8 mouse cellular contexts compared by ENCODE assay signal in genomic region chr2:132607141-132608093, GRCm38 (mm10). TPM values are rescaled to one million over a fixed set of nuclear protein-coding genes. Genes with fewer than 3 reads are reported as not detected.
DNase-seq lines count a peak whose midpoint lies in the region; ATAC-seq lines count a peak whose summit lies in the region.

No protein-coding gene starts in this region.

- no peaks in the 10 kb centered on the region for H3K36me3 ChIP-seq in midbrain, embryonic 11.5 days (ENCODE audit: control insufficient read depth, insufficient read depth, low read length)
- no peaks in the 10 kb centered on the region for H3K36me3 ChIP-seq in midbrain, embryonic 10.5 days
- no peaks in the 10 kb centered on the region for H3K36me3 ChIP-seq in heart, embryonic 16.5 days (ENCODE audit: control insufficient read depth, insufficient read depth)

- H3K4me1 ChIP-seq in midbrain, embryonic 11.5 days (ENCODE audit: control insufficient read depth, insufficient read depth, low read length) = no peaks in the 10 kb centered on the region
- H3K4me1 ChIP-seq in midbrain, embryonic 10.5 days = 0 out of 2 replicates have a peak, but pooled peaks cover 3% of the 10 kb centered on the region
- peaks cover 12% of the 10 kb centered on the region for H3K4me1 ChIP-seq in heart, embryonic 16.5 days (ENCODE audit: control insufficient read depth, insufficient read depth, low read length)

- no peak overlapping the region for H3K4me3 ChIP-seq in midbrain, embryonic 11.5 days (ENCODE audit: low read depth, low read length)
- no peak overlapping the region for H3K4me3 ChIP-seq in midbrain, embryonic 10.5 days
- no peak overlapping the region for H3K4me3 ChIP-seq in heart, embryonic 16.5 days (ENCODE audit: low read length)

- no peak overlapping the region for H3K27ac ChIP-seq in midbrain, embryonic 11.5 days (ENCODE audit: low read depth, low read length)
- H3K27ac ChIP-seq in midbrain, embryonic 10.5 days (replicated peaks) = no peak overlapping the region
- peak overlapping the region; percentile 53 for H3K27ac ChIP-seq in heart, embryonic 16.5 days (ENCODE audit: low read length)

- intact Hi-C loops in left cerebral cortex, postnatal 36 days (cut with DNase I) = loop anchor here (1.0 to 2.0 kb wide), 2 partner anchors 30 to 79 kb away; partner anchors contain the start of gene Shld1

- no peak for ATAC-seq in midbrain, embryonic 11.5 days (ENCODE audit: low FRiP score)
- ATAC-seq in heart, embryonic 16.5 days (replicated peaks; ENCODE audit: extremely low read depth, insufficient read depth, low FRiP score) = peak; percentile 61

- H3K9me3 ChIP-seq in midbrain, embryonic 11.5 days (ENCODE audit: control insufficient read depth, low read length) = no peaks in the 10 kb centered on the region
- H3K9me3 ChIP-seq in midbrain, embryonic 10.5 days (replicated peaks) = no peaks in the 10 kb centered on the region; the same call in 1 of the 2 replicates
- 0 out of 2 replicates have a peak, but pooled peaks cover 2% of the 10 kb centered on the region for H3K9me3 ChIP-seq in heart, embryonic 16.5 days (replicated peaks; ENCODE audit: control insufficient read depth, low read length)

- no peak overlapping the region for H3K4me2 ChIP-seq in midbrain, embryonic 11.5 days
- peak overlapping the region; percentile 34; the same call in 1 of the 2 replicates for H3K4me2 ChIP-seq in heart, embryonic 16.5 days (ENCODE audit: low read depth, low read length)

- WGBS in midbrain, embryonic 11.5 days = 52% methylated on average over 10 of the region's 10 CpGs
- 61% methylated on average over 10 of the region's 10 CpGs for WGBS in midbrain, embryonic 10.5 days
- WGBS in heart, embryonic 16.5 days = 31% methylated on average over 10 of the region's 10 CpGs

- no peak overlapping the region for H3K9ac ChIP-seq in midbrain, embryonic 11.5 days (ENCODE audit: low read length)
- H3K9ac ChIP-seq in heart, embryonic 16.5 days (ENCODE audit: low read length) = peak overlapping the region; percentile 43

- DNase-seq in midbrain, embryonic 11.5 days (ENCODE audit: low spot score, missing footprints) = peak; percentile 83
- DNase-seq in midbrain, embryonic 10.5 days (ENCODE audit: low spot score) = no peak
- peak; percentile 26 for DNase-seq in embryo, embryonic 10.5 days (ENCODE audit: low spot score)
- peak; percentile 68 to 73 for DNase-seq in left cerebral cortex, postnatal 36 days (ENCODE audit: low spot score in 2 of 2)
- DNase-seq in right cerebral cortex, adult 2 months (ENCODE audit: low spot score in 2 of 2) = peak; percentile 66 to 75
- DNase-seq in ovary, postnatal 10 days (ENCODE audit: low spot score) = no peak
- DNase-seq in ovary, adult 18-20 months (ENCODE audit: low spot score) = no peak

- no peaks in the 10 kb centered on the region for H3K27me3 ChIP-seq in midbrain, embryonic 11.5 days (ENCODE audit: control insufficient read depth, insufficient read depth, low read length)
- H3K27me3 ChIP-seq in midbrain, embryonic 10.5 days (ENCODE audit: low read depth, poor library complexity, severe bottlenecking) = no peaks in the 10 kb centered on the region
- no peaks in the 10 kb centered on the region for H3K27me3 ChIP-seq in heart, embryonic 16.5 days (ENCODE audit: control insufficient read depth, insufficient read depth, low read length)

RNA-seq across cellular contexts. Expression of gene Gpcpd1, which starts 19.9 kb away (rescaled TPM):
- polyA plus RNA-seq in midbrain, embryonic 11.5 days (2014; fragmentation: Nextera tagmentation; extraction: Ambion mirVana) = 41.7 and 50.4 TPM in 2 replicates
- polyA plus RNA-seq in midbrain, embryonic 10.5 days (2016; fragmentation: Nextera tagmentation; extraction: Ambion mirVana) = 29.2 and 41.1 TPM in 2 replicates
- polyA plus RNA-seq in heart, embryonic 16.5 days (2015; fragmentation: Nextera tagmentation; extraction: Ambion mirVana) = 25.4 and 28.8 TPM in 2 replicates
- total RNA-seq in left cerebral cortex, postnatal 36 days (2021) = 10 to 100 TPM; 92.9 to 94.2 TPM

Comparison
In these comparisons a context has a peak if more than half of its experiments do, and no peak if none do; other contexts are left out.
1. DNase-seq: peak in midbrain, embryonic 11.5 days (single experiment), embryo, embryonic 10.5 days (single experiment), left cerebral cortex, postnatal 36 days (2 of 2) and right cerebral cortex, adult 2 months (2 of 2); none in midbrain, embryonic 10.5 days (single experiment), ovary, postnatal 10 days (single experiment) and ovary, adult 18-20 months (single experiment).